10 mouse cellular contexts compared by ENCODE assay signal in the genomic region with DNA sequence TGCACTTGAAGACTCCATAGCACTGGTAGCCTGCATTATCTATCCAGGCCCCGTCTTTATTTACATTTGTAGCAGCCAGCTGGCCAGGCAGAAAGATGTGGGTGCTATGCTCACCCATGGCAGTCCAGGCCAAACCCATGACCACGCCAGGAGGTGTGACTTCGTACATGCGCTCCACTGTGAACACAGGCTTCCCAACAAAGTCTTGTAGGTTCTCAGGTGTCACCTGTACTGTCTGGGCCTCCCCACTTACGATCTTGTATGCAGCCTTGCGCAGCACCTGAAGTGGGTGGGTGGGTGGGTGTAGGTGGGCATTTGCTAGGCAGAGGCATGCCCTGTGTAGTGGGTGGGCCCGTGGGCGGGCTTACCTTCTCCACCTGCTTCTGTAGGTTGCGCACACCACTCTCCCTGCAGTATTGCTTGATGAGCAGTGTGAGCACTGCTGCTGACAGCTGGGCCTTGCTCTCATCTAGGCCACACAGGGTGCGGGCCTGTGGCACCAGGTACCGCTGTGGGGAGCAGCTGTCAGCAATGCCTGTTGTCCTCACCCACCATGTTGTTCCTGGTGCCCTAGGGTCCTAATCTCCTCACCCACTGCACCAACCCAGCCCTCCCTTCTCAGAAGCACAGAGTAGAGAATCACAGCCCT. TPM values are rescaled to one million over a fixed set of nuclear protein-coding genes. Genes with fewer than 3 reads are reported as not detected.
DNase-seq lines count a peak whose midpoint lies in the region; ATAC-seq and TF ChIP-seq lines count a peak whose summit lies in the region.
"Had no signal": no experiment of that assay in that cellular context is flagged by ENCODE, and none has a peak within 500 bp of the region (broad histone marks: within the 10 kb centered on the region; RNA-seq: fewer than 3 reads in every experiment).

No protein-coding gene starts in this region.

- no peak for TF ChIP-seq CTCF in G1E (IDR thresholded peaks at IDR 0.05; ENCODE audit: low read depth, low read length)
- TF ChIP-seq CTCF in liver, postnatal 0 days (IDR thresholded peaks at IDR 0.05; ENCODE audit: low read depth) = no peak

- no peak for TF ChIP-seq EP300 in liver, postnatal 0 days (IDR thresholded peaks at IDR 0.05; ENCODE audit: low read depth)

- peak overlapping the region; percentile 82 for H3K4me2 ChIP-seq in heart, embryonic 11.5 days
- H3K4me2 ChIP-seq in hindbrain, embryonic 13.5 days = peak overlapping the region; percentile 92
- peak overlapping the region; percentile 93 for H3K4me2 ChIP-seq in liver, postnatal 0 days (ENCODE audit: low read depth, low read length)

- 82% methylated on average over 11 of the region's 11 CpGs for WGBS in heart, embryonic 11.5 days (ENCODE audit: insufficient replicate concordance)
- 90% methylated on average over 11 of the region's 11 CpGs for WGBS in hindbrain, embryonic 13.5 days
- 78% methylated on average over 11 of the region's 11 CpGs for WGBS in liver, postnatal 0 days (ENCODE audit: insufficient replicate concordance)

- no peaks in the 10 kb centered on the region for H3K9me3 ChIP-seq in heart, embryonic 11.5 days (replicated peaks; ENCODE audit: control insufficient read depth, low read length)
- no peaks in the 10 kb centered on the region for H3K9me3 ChIP-seq in G1E (replicated peaks)
- no peaks in the 10 kb centered on the region for H3K9me3 ChIP-seq in hindbrain, embryonic 13.5 days
- no peaks in the 10 kb centered on the region for H3K9me3 ChIP-seq in liver, postnatal 0 days (ENCODE audit: low read length)

- peaks cover 20% of the 10 kb centered on the region for H3K4me1 ChIP-seq in heart, embryonic 11.5 days (ENCODE audit: control insufficient read depth, insufficient read depth, low read length)
- peaks cover 85% of the 10 kb centered on the region for H3K4me1 ChIP-seq in G1E (ENCODE audit: insufficient read depth, low read depth, low read length)
- H3K4me1 ChIP-seq in hindbrain, embryonic 13.5 days (replicated peaks) = peaks cover 30% of the 10 kb centered on the region
- H3K4me1 ChIP-seq in liver, postnatal 0 days (ENCODE audit: insufficient read depth) = peaks cover 31% of the 10 kb centered on the region

- peak overlapping the region; percentile 95 for H3K9ac ChIP-seq in heart, embryonic 11.5 days (ENCODE audit: low read depth, low read length)
- H3K9ac ChIP-seq in hindbrain, embryonic 13.5 days = peak overlapping the region; percentile 87
- peak overlapping the region; percentile 75 for H3K9ac ChIP-seq in liver, postnatal 0 days (replicated peaks)

- DNase-seq in heart, postnatal 4 days = no peak
- DNase-seq in G1E (ENCODE audit: low spot score) = peak; percentile 26
- no peak for DNase-seq in liver, postnatal 0 days
- no peak for DNase-seq in layer of hippocampus, postnatal 10 days (ENCODE audit: low spot score in 2 of 2)
- no peak for DNase-seq in embryo, embryonic 9.5 days (ENCODE audit: extremely low spot score)
- DNase-seq: thymus, postnatal 36 days had no signal

- H3K27me3 ChIP-seq in heart, embryonic 11.5 days (ENCODE audit: control insufficient read depth, insufficient read depth, low read length) = no peaks in the 10 kb centered on the region
- H3K27me3 ChIP-seq in G1E (ENCODE audit: insufficient read depth, low read length) = no peaks in the 10 kb centered on the region
- no peaks in the 10 kb centered on the region for H3K27me3 ChIP-seq in hindbrain, embryonic 13.5 days
- H3K27me3 ChIP-seq in liver, postnatal 0 days (ENCODE audit: insufficient read depth, low read length) = no peaks in the 10 kb centered on the region

- no peak overlapping the region for H3K27ac ChIP-seq in heart, embryonic 11.5 days (ENCODE audit: low read depth, low read length)
- no peak overlapping the region for H3K27ac ChIP-seq in hindbrain, embryonic 13.5 days
- 0 out of 2 replicates have a peak overlapping the region, but pooled peaks have one; percentile 8 for H3K27ac ChIP-seq in liver, postnatal 0 days (ENCODE audit: low read depth)

- ATAC-seq in heart, embryonic 11.5 days (replicated peaks; ENCODE audit: insufficient number of reproducible peaks, low FRiP score, low TSS enrichment) = no peak
- ATAC-seq in G1E (ENCODE audit: extremely low read depth, insufficient number of reproducible peaks, low FRiP score, poor library complexity, severe bottlenecking) = no peak
- no peak for ATAC-seq in hindbrain, embryonic 13.5 days (ENCODE audit: low FRiP score)
- no peak for ATAC-seq in liver, postnatal 0 days
- ATAC-seq in granulocyte monocyte progenitor cell, adult 5-6 weeks (replicated peaks; ENCODE audit: poor library complexity, severe bottlenecking) = no peak

- H3K36me3 ChIP-seq in heart, embryonic 11.5 days (ENCODE audit: control insufficient read depth, insufficient read depth, low read length) = peaks cover 25% of the 10 kb centered on the region
- H3K36me3 ChIP-seq in G1E (replicated peaks) = peaks cover 82% of the 10 kb centered on the region
- H3K36me3 ChIP-seq in hindbrain, embryonic 13.5 days = peaks cover 62% of the 10 kb centered on the region
- H3K36me3 ChIP-seq in liver, postnatal 0 days (replicated peaks; ENCODE audit: insufficient read depth, low read length) = peaks cover 55% of the 10 kb centered on the region

- no peak overlapping the region for H3K4me3 ChIP-seq in heart, embryonic 11.5 days (ENCODE audit: low read depth, low read length)
- peak overlapping the region; percentile 88 for H3K4me3 ChIP-seq in G1E (ENCODE audit: low read depth, low read length)
- H3K4me3 ChIP-seq in hindbrain, embryonic 13.5 days = peak overlapping the region; percentile 67; the same call in 1 of the 2 replicates
- H3K4me3 ChIP-seq in liver, postnatal 0 days (ENCODE audit: low read depth, low read length) = 0 out of 2 replicates have a peak overlapping the region, but pooled peaks have one; percentile 61

RNA-seq across cellular contexts. Expression of gene Rpl36, which starts 2.0 kb away (rescaled TPM):
- polyA plus RNA-seq in heart, embryonic 11.5 days (2014; fragmentation: Nextera tagmentation; extraction: Ambion mirVana) = 1,303 and 1,414 TPM in 2 replicates
- total RNA-seq in heart, postnatal 4 days (2021) = 100 to 1,000 TPM; 921 to 984 TPM
- total RNA-seq in G1E (2014; fragmentation: Nextera tagmentation) (1,715 and 1,885 TPM in 2 replicates), G1E (2017) (2,574 and 3,073 TPM in 2 replicates)
- polyA plus RNA-seq in G1E (2012) = 9,624 and 13,197 TPM in 2 replicates
- 1,179 and 1,235 TPM in 2 replicates for polyA plus RNA-seq in hindbrain, embryonic 13.5 days (2015; fragmentation: Nextera tagmentation; extraction: Ambion mirVana)
- polyA plus RNA-seq in liver, postnatal 0 days (2015; fragmentation: Nextera tagmentation; extraction: Ambion mirVana) = 1,436 and 1,479 TPM in 2 replicates
- 100 to 1,000 TPM; 454 to 456 TPM for total RNA-seq in layer of hippocampus, postnatal 10 days (2021)
- total RNA-seq in granulocyte monocyte progenitor cell, adult 5-6 weeks (2014; fragmentation: Nextera tagmentation) = 1,578 and 3,268 TPM in 2 replicates
- 2,318 and 2,523 TPM in 2 replicates for total RNA-seq in granulocyte monocyte progenitor cell, adult 5-6 weeks (2017)

RNA-seq across cellular contexts. Expression of gene 2410015M20Rik, which starts 5.7 kb away (rescaled TPM):
- 284 and 290 TPM in 2 replicates for polyA plus RNA-seq in heart, embryonic 11.5 days (2014; fragmentation: Nextera tagmentation; extraction: Ambion mirVana)
- total RNA-seq in heart, postnatal 4 days (2021) = 100 to 1,000 TPM; 295 to 325 TPM
- total RNA-seq in G1E (2014; fragmentation: Nextera tagmentation) (42.8 and 61.4 TPM in 2 replicates), G1E (2017) (101 and 133 TPM in 2 replicates)
- polyA plus RNA-seq in G1E (2012) = 278 and 377 TPM in 2 replicates
- polyA plus RNA-seq in hindbrain, embryonic 13.5 days (2015; fragmentation: Nextera tagmentation; extraction: Ambion mirVana) = 204 and 212 TPM in 2 replicates
- 259 and 260 TPM in 2 replicates for polyA plus RNA-seq in liver, postnatal 0 days (2015; fragmentation: Nextera tagmentation; extraction: Ambion mirVana)
- 100 to 1,000 TPM; 137 to 175 TPM for total RNA-seq in layer of hippocampus, postnatal 10 days (2021)
- total RNA-seq in granulocyte monocyte progenitor cell, adult 5-6 weeks (2014; fragmentation: Nextera tagmentation) = 140 and 159 TPM in 2 replicates
- 147 and 185 TPM in 2 replicates for total RNA-seq in granulocyte monocyte progenitor cell, adult 5-6 weeks (2017)

RNA-seq across cellular contexts. Expression of gene Lonp1, which starts 11.4 kb away (rescaled TPM):
- 54.1 and 62.2 TPM in 2 replicates for polyA plus RNA-seq in heart, embryonic 11.5 days (2014; fragmentation: Nextera tagmentation; extraction: Ambion mirVana)
- 10 to 100 TPM; 89.0 to 90.5 TPM for total RNA-seq in heart, postnatal 4 days (2021)
- 67.8 and 74.4 TPM in 2 replicates for total RNA-seq in G1E (2014; fragmentation: Nextera tagmentation)
- 101 and 103 TPM in 2 replicates for total RNA-seq in G1E (2017)
- polyA plus RNA-seq in G1E (2012) = 174 and 182 TPM in 2 replicates
- 40.6 and 40.8 TPM in 2 replicates for polyA plus RNA-seq in hindbrain, embryonic 13.5 days (2015; fragmentation: Nextera tagmentation; extraction: Ambion mirVana)
- 29.8 and 31.9 TPM in 2 replicates for polyA plus RNA-seq in liver, postnatal 0 days (2015; fragmentation: Nextera tagmentation; extraction: Ambion mirVana)
- total RNA-seq in layer of hippocampus, postnatal 10 days (2021) = 10 to 100 TPM; 63.8 to 71.7 TPM
- total RNA-seq in granulocyte monocyte progenitor cell, adult 5-6 weeks (2014; fragmentation: Nextera tagmentation) = 38.2 and 45.5 TPM in 2 replicates
- 64.1 and 68.4 TPM in 2 replicates for total RNA-seq in granulocyte monocyte progenitor cell, adult 5-6 weeks (2017)

RNA-seq across cellular contexts. Expression of gene Catsperd, which starts 12.7 kb away (rescaled TPM):
- 0.20 and 0.42 TPM in 2 replicates for polyA plus RNA-seq in heart, embryonic 11.5 days (2014; fragmentation: Nextera tagmentation; extraction: Ambion mirVana)
- total RNA-seq in heart, postnatal 4 days (2021) = under 1 TPM; 0.17 to 0.20 TPM
- total RNA-seq in G1E (2014; fragmentation: Nextera tagmentation) (not detected in 2 replicates), G1E (2017) (0.17 TPM in 1 of 2 replicates, not detected in the other)
- polyA plus RNA-seq in G1E (2012) = not detected in 2 replicates
- polyA plus RNA-seq in hindbrain, embryonic 13.5 days (2015; fragmentation: Nextera tagmentation; extraction: Ambion mirVana) = 2.1 and 2.4 TPM in 2 replicates
- polyA plus RNA-seq in liver, postnatal 0 days (2015; fragmentation: Nextera tagmentation; extraction: Ambion mirVana) = 0.33 and 0.60 TPM in 2 replicates
- total RNA-seq in layer of hippocampus, postnatal 10 days (2021) = 1 to 10 TPM in 1 of 2 experiments, under 1 TPM in 1; 0.87 to 1.3 TPM
- total RNA-seq in granulocyte monocyte progenitor cell, adult 5-6 weeks (2014; fragmentation: Nextera tagmentation) = not detected in 2 replicates
- total RNA-seq in granulocyte monocyte progenitor cell, adult 5-6 weeks (2017) = 0.77 TPM in 1 of 2 replicates, not detected in the other
- total RNA-seq: neutrophil, adult 5-6 weeks had no signal

RNA-seq across cellular contexts. Expression of gene Safb, which starts 30.6 kb away (rescaled TPM):
- polyA plus RNA-seq in heart, embryonic 11.5 days (2014; fragmentation: Nextera tagmentation; extraction: Ambion mirVana) = 65.9 and 77.3 TPM in 2 replicates
- total RNA-seq in heart, postnatal 4 days (2021) = 10 to 100 TPM; 89.2 to 92.5 TPM
- total RNA-seq in G1E (2014; fragmentation: Nextera tagmentation) (67.0 and 76.5 TPM in 2 replicates), G1E (2017) (85.0 and 121 TPM in 2 replicates)
- 151 and 154 TPM in 2 replicates for polyA plus RNA-seq in G1E (2012)
- 105 and 113 TPM in 2 replicates for polyA plus RNA-seq in hindbrain, embryonic 13.5 days (2015; fragmentation: Nextera tagmentation; extraction: Ambion mirVana)
- polyA plus RNA-seq in liver, postnatal 0 days (2015; fragmentation: Nextera tagmentation; extraction: Ambion mirVana) = 27.0 and 28.4 TPM in 2 replicates
- total RNA-seq in layer of hippocampus, postnatal 10 days (2021) = 100 to 1,000 TPM; 147 to 185 TPM
- total RNA-seq in granulocyte monocyte progenitor cell, adult 5-6 weeks (2014; fragmentation: Nextera tagmentation) = 69.1 and 99.9 TPM in 2 replicates
- total RNA-seq in granulocyte monocyte progenitor cell, adult 5-6 weeks (2017) = 72.9 and 77.2 TPM in 2 replicates
